Mouse (Mus musculus) CD4-positive, CD25-positive, alpha-beta regulatory T cell, adult 4 months (primary cell): ENCODE results near the gene Tmprss2. TPM values are rescaled to one million over a fixed set of nuclear protein-coding genes. Genes with fewer than 3 reads are reported as not detected.
"Not testable (repeated sequence)": the region's sequence is repeated elsewhere in the genome, so short reads cannot be mapped to it uniquely, and the experiment has no call there.

ENCODE experiments used
- ATAC-seq: one replicate; pipeline ENCODE4 v1.8.0; 2017
- polyA plus RNA-seq, 2 experiments: library from polyadenylated mRNA; unstranded; fragments of 100-300 nt; shearing (Covaris generic); gene quantifications; one replicate each; pipeline ENCODE4 v1.2.1; 2017

Tmprss2 gene
- polyA plus RNA-seq, 2 experiments from 2014 or later, result not detected

GRCm38 (mm10) chr16:97582876-97583275 is 28.1 kb downstream of the Tmprss2 start:
- not testable (repeated sequence) for ATAC-seq

- no peak for ATAC-seq
Measured at GRCm38 (mm10) chr16:97569426-97569825, 41.6 kb downstream of the Tmprss2 start.

DNA sequence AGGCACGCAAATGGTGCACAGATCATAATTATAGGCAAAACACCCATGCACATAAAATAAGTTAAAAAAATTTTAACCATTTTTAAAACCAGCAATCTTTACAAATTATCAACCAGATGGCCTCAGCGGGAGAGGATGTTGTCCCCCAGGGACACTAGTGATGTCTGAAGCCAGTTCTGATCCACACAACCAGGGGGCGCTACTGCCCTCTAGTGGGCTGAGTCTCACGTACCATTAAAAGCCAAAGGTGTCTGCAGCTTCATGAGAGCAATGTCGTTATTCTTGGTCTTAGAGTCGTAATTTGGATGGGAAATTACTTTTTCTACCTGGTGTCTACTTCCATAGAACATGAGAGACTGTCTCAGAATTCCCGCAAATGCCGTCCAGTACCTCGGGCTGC is 42.3 kb downstream of the Tmprss2 start:
- ATAC-seq, result no peak

- no peak for ATAC-seq
Measured at GRCm38 (mm10) chr16:97544340-97544739, 66.7 kb downstream of the Tmprss2 start.

DNA sequence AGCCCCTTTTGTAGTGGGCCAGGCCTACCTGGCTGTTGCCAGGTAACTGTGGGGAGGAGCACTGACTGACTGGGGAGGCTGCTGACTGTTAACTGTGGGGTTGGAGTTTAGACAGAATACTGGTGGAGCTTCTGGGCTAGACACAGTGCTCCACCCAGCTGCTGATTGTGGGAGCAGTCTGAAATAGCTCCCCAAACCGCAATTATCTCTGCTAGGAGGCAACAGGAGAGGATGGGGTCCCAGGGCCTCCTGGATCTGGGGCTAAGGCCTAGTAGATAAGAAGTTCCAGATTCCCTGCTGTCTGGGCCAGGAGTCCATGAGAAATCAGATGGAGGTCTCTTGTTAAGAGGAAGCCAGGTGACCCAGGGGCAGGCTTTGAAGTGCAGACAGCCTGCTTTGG is 74.1 kb downstream of the Tmprss2 start:
- no peak for ATAC-seq

GRCm38 (mm10) chr16:97535808-97536413 is 75.1 kb downstream of the Tmprss2 start:
- peak; percentile 67 for ATAC-seq

GRCm38 (mm10) chr16:97534876-97535461 is 76.0 kb downstream of the Tmprss2 start:
- ATAC-seq, result peak; percentile 71

DNA sequence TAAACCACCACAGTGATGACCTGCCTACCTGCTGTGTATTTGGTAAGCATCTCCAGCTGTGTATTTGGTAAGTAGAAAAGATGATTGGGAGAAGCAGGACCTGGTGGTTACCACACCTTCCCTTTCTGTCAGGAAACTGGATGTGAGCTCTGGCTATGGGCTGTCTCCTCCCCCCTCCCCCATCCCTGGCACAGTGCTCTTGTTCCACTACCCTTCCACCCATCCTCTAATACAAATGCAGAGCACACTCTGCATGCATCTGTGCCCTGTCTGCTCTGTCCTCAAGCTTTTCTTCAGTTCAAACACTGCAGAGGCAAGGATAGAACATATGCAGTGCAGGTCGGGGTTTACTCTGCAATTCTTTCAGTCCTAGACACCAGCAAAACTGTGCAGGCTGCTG is 76.5 kb downstream of the Tmprss2 start:
- ATAC-seq, result no peak

GRCm38 (mm10) chr16:97533751-97534150 is 77.2 kb downstream of the Tmprss2 start:
- no peak for ATAC-seq

DNA sequence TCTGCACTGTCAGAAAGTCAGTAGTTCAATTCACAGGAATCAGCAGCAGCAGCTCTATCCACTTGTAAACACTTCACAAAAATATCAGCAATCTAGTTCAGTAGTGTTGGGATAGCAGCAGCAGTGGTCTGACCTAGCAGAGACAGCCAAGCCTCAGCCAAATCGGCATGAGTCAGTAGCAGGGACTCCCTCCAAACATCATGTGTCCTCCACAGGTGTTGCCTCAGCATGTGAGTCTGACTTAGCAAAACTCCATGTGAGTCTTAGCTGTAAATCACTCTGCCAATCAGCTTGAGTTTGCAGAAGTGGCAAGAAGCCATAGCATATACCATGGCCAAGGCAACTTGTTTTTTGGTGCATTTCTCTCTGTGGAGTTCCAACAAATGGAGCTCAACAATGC is 77.9 kb downstream of the Tmprss2 start:
- no peak for ATAC-seq

DNA sequence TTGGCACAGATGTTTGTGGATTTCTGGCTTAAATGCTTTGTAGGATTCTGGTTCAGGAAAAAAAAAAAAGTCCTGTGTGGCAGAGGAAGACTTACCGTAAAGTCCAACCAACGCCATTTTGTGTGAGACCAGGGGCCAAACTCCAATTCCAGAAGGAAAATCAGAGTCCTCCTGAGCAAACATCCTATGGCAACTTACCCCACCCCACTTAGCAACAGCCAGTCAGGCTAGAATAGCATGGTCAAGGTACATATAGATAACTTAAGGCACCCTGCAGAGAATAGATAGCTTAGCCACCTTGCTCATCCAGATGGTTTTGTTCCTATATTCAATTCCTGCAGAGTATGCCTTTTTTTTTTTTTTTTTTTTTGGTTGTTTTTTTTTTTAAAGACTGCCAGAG is 81.8 kb downstream of the Tmprss2 start:
- no peak for ATAC-seq

GRCm38 (mm10) chr16:97523024-97523423 is 88.0 kb downstream of the Tmprss2 start:
- ATAC-seq, result peak; percentile 77

GRCm38 (mm10) chr16:97521983-97522382 is 89.0 kb downstream of the Tmprss2 start:
- no peak for ATAC-seq

DNA sequence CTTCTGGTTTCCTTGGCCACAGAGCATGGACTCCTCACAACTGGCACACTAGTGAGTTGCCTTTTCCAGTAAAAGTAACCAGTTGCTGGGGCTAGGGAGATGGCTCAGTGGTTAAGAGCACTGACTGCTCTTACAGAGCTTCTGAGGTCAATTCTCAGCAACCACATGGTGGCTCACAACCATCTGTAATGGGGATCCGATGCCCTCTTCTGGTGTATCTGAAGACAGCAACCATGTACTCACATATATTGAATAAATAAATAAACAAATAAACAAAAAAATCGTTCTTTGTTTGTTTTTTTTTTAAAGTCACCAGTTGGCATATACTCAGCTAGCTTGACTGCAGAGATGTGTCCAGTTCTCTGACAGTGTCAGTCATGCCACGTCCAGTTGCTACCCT is 94.7 kb downstream of the Tmprss2 start:
- no peak for ATAC-seq

Other genes with a start within 250 kb of the Tmprss2 start
- 10 to 100 TPM in 1 of 2 experiments, 1 to 10 TPM in 1; 7.5 to 17.7 TPM for gene Mx1, start 148.3 kb downstream of the Tmprss2 start, polyA plus RNA-seq
- gene Fam3b, start 96.4 kb downstream of the Tmprss2 start, polyA plus RNA-seq, result 1 to 10 TPM; 2.9 to 3.0 TPM
- gene Ripk4, start 152.6 kb upstream of the Tmprss2 start, polyA plus RNA-seq, result under 1 TPM in 1 of 2 experiments, not detected in 1; 0.16 TPM
- 10 to 100 TPM; 14.7 to 17.3 TPM for gene Prdm15, start 240.7 kb upstream of the Tmprss2 start, polyA plus RNA-seq